Mouse (Mus musculus): Measurements from ENCODE around the gene Setx. TPM values are rescaled to one million over a fixed set of nuclear protein-coding genes. Genes with fewer than 3 reads are reported as not detected.

The Setx gene
- polyA plus RNA-seq, 1 experiment from 2014 or later: 5.7 TPM

- Histone ChIP-seq H3K4me2 (replicated peaks; ENCODE audit: low read depth, low read length) (no peak overlapping the region), H3K27me3 (replicated peaks; ENCODE audit: insufficient read depth, low read length) (no peaks in the 10 kb centered on the region), H3K9ac (replicated peaks; ENCODE audit: low read depth) (no peak overlapping the region), H3K9me3 (ENCODE audit: low read length) (no peaks in the 10 kb centered on the region), H3K4me1 (ENCODE audit: insufficient read depth, low read depth, low read length) (peaks cover 3% of the 10 kb centered on the region; the same call in 1 of the 2 replicates), H3K4me3 (ENCODE audit: low read depth, low read length) (no peak overlapping the region), H3K27ac (ENCODE audit: low read length) (peak overlapping the region; percentile 22; the same call in 1 of the 2 replicates), H3K36me3 (ENCODE audit: insufficient read depth, low read length) (peaks cover 38% of the 10 kb centered on the region)
- WGBS: 41% methylated on average over 2 of the region's 2 CpGs
- TF ChIP-seq CTCF (IDR thresholded peaks at IDR 0.05): no peak
- no peak for TF ChIP-seq EP300 (IDR thresholded peaks at IDR 0.05)
- ATAC-seq (no peak; the same call in 1 of the 2 replicates), DNase-seq (ENCODE audit: low spot score) (peak; percentile 62)
Measured at GRCm38 (mm10) chr2:29181111-29181510, 57.1 kb downstream of the Setx start.

GRCm38 (mm10) chr2:29183266-29183924, 59.4 kb downstream of the Setx start:
- DNase-seq (ENCODE audit: low spot score) (no peak), ATAC-seq (no peak)
- Histone ChIP-seq H3K4me2 (replicated peaks; ENCODE audit: low read depth, low read length) (no peak overlapping the region), H3K36me3 (ENCODE audit: insufficient read depth, low read length) (peaks cover 17% of the 10 kb centered on the region), H3K9ac (replicated peaks; ENCODE audit: low read depth) (no peak overlapping the region), H3K27me3 (replicated peaks; ENCODE audit: insufficient read depth, low read length) (no peaks in the 10 kb centered on the region), H3K4me3 (ENCODE audit: low read depth, low read length) (no peak overlapping the region), H3K9me3 (ENCODE audit: low read length) (no peaks in the 10 kb centered on the region), H3K4me1 (ENCODE audit: insufficient read depth, low read depth, low read length) (peaks cover 3% of the 10 kb centered on the region; the same call in 1 of the 2 replicates), H3K27ac (ENCODE audit: low read length) (no peak overlapping the region)
- TF ChIP-seq CTCF (IDR thresholded peaks at IDR 0.05) (no peak), EP300 (IDR thresholded peaks at IDR 0.05) (no peak)
- 52% methylated on average over 6 of the region's 6 CpGs for WGBS

GRCm38 (mm10) chr2:29186209-29186608, 62.2 kb downstream of the Setx start:
- no peak for TF ChIP-seq CTCF (IDR thresholded peaks at IDR 0.05)
- TF ChIP-seq EP300 (IDR thresholded peaks at IDR 0.05): no peak
- 64% methylated on average over 6 of the region's 6 CpGs for WGBS
- Histone ChIP-seq H3K4me1 (ENCODE audit: insufficient read depth, low read depth, low read length) (no peaks in the 10 kb centered on the region), H3K9me3 (ENCODE audit: low read length) (no peaks in the 10 kb centered on the region), H3K4me2 (replicated peaks; ENCODE audit: low read depth, low read length) (no peak overlapping the region), H3K9ac (replicated peaks; ENCODE audit: low read depth) (no peak overlapping the region), H3K4me3 (ENCODE audit: low read depth, low read length) (no peak overlapping the region), H3K27me3 (replicated peaks; ENCODE audit: insufficient read depth, low read length) (no peaks in the 10 kb centered on the region), H3K36me3 (ENCODE audit: insufficient read depth, low read length) (no peaks in the 10 kb centered on the region), H3K27ac (ENCODE audit: low read length) (no peak overlapping the region)
- DNase-seq (ENCODE audit: low spot score): no peak
- no peak for ATAC-seq

GRCm38 (mm10) chr2:29190392-29190791, 66.4 kb downstream of the Setx start:
- no peak overlapping the region for H3K4me2 ChIP-seq (replicated peaks; ENCODE audit: low read depth, low read length)
- peaks cover 3% of the 10 kb centered on the region; the same call in 1 of the 2 replicates for H3K27me3 ChIP-seq (replicated peaks; ENCODE audit: insufficient read depth, low read length)
- WGBS: 84% methylated on average over 7 of the region's 7 CpGs
- H3K9me3 ChIP-seq (ENCODE audit: low read length): no peaks in the 10 kb centered on the region
- no peaks in the 10 kb centered on the region for H3K36me3 ChIP-seq (ENCODE audit: insufficient read depth, low read length)
- H3K4me3 ChIP-seq (ENCODE audit: low read depth, low read length): no peak overlapping the region
- TF ChIP-seq EP300 (IDR thresholded peaks at IDR 0.05) (no peak), CTCF (IDR thresholded peaks at IDR 0.05) (no peak)
- no peak overlapping the region for H3K9ac ChIP-seq (replicated peaks; ENCODE audit: low read depth)
- DNase-seq (ENCODE audit: low spot score): no peak
- ATAC-seq: no peak
- H3K4me1 ChIP-seq (ENCODE audit: insufficient read depth, low read depth, low read length): no peaks in the 10 kb centered on the region
- H3K27ac ChIP-seq (ENCODE audit: low read length): no peak overlapping the region

- Histone ChIP-seq H3K4me1 (ENCODE audit: insufficient read depth, low read depth, low read length) (no peaks in the 10 kb centered on the region), H3K4me2 (replicated peaks; ENCODE audit: low read depth, low read length) (no peak overlapping the region), H3K4me3 (ENCODE audit: low read depth, low read length) (no peak overlapping the region), H3K36me3 (ENCODE audit: insufficient read depth, low read length) (no peaks in the 10 kb centered on the region), H3K27me3 (replicated peaks; ENCODE audit: insufficient read depth, low read length) (peaks cover 3% of the 10 kb centered on the region; the same call in 1 of the 2 replicates), H3K9ac (replicated peaks; ENCODE audit: low read depth) (no peak overlapping the region), H3K9me3 (ENCODE audit: low read length) (no peaks in the 10 kb centered on the region), H3K27ac (ENCODE audit: low read length) (no peak overlapping the region)
- ATAC-seq: no peak
- no peak for DNase-seq (ENCODE audit: low spot score)
- WGBS: 64% methylated on average over 10 of the region's 10 CpGs
- TF ChIP-seq CTCF (IDR thresholded peaks at IDR 0.05) (peak; percentile 12), EP300 (IDR thresholded peaks at IDR 0.05) (no peak)
Measured at GRCm38 (mm10) chr2:29191216-29192215, 67.5 kb downstream of the Setx start.

GRCm38 (mm10) chr2:29192629-29193278, 68.8 kb downstream of the Setx start:
- no peaks in the 10 kb centered on the region for H3K9me3 ChIP-seq (ENCODE audit: low read length)
- 82% methylated on average over 8 of the region's 8 CpGs for WGBS
- peaks cover 3% of the 10 kb centered on the region; the same call in 1 of the 2 replicates for H3K27me3 ChIP-seq (replicated peaks; ENCODE audit: insufficient read depth, low read length)
- no peaks in the 10 kb centered on the region for H3K4me1 ChIP-seq (ENCODE audit: insufficient read depth, low read depth, low read length)
- TF ChIP-seq EP300 (IDR thresholded peaks at IDR 0.05) (no peak), CTCF (IDR thresholded peaks at IDR 0.05) (peak; percentile 57)
- peak; percentile 28 for DNase-seq (ENCODE audit: low spot score)
- H3K9ac ChIP-seq (replicated peaks; ENCODE audit: low read depth): no peak overlapping the region
- H3K36me3 ChIP-seq (ENCODE audit: insufficient read depth, low read length): no peaks in the 10 kb centered on the region
- ATAC-seq: no peak
- no peak overlapping the region for H3K27ac ChIP-seq (ENCODE audit: low read length)
- H3K4me2 ChIP-seq (replicated peaks; ENCODE audit: low read depth, low read length): no peak overlapping the region
- no peak overlapping the region for H3K4me3 ChIP-seq (ENCODE audit: low read depth, low read length)
